Mouse (Mus musculus): ENCODE measurements around the gene Ttll5.

- no peak for TF ChIP-seq ZMIZ1 (IDR thresholded peaks at IDR 0.05; ENCODE audit: low read depth, low read length)
- no peak for TF ChIP-seq KAT2A (conservative IDR thresholded peaks at IDR 0.05; ENCODE audit: low read depth, low read length)
- TF ChIP-seq POLR2A (IDR thresholded peaks at IDR 0.05; ENCODE audit: control insufficient read depth in 1 of 2, insufficient read depth in 1 of 2, low read depth in 1 of 2, low read length in 2 of 2, poor library complexity in 1 of 2): no peak
- TF ChIP-seq JUND (IDR thresholded peaks at IDR 0.05; ENCODE audit: low read depth, low read length): no peak
- TF ChIP-seq MAZ (IDR thresholded peaks at IDR 0.05; ENCODE audit: low read depth, low read length): no peak
Measured at GRCm38 (mm10) chr12:86022282-86022984, 198.0 kb downstream of the Ttll5 start.
